Mouse (Mus musculus): ENCODE data around the gene 4930402H24Rik.

DNA sequence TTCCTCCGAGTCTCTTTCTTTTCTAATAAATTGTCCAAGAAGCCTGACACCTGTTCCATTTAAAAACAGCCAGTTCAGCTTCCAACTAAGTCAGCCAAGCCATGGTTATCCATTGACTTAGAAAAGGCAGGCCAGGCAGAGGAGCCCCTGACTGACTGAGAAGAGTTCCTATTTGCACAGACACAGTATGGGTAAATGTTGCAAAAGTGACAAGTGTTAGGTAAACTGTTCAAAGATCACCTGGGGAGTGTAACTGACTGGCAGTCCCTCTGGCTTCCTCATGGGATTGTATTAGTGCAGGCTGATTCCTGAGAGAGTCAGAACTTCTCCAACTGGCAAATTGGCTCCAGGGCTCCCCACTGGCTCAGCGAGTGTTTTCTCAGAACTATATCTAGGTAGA lies 8.3 kb downstream of the 4930402H24Rik start:
- TF ChIP-seq CTCF (IDR thresholded peaks at IDR 0.05; ENCODE audit: low read depth, low read length) (no peak), GATA1 (IDR thresholded peaks at IDR 0.05; ENCODE audit: borderline replicate concordance, low read length) (no peak)
